Mouse (Mus musculus): ENCODE measurements around the gene Rab11fip2. TPM values are rescaled to one million over a fixed set of nuclear protein-coding genes. Genes with fewer than 3 reads are reported as not detected.

Rab11fip2 gene
- polyA plus RNA-seq, 3 experiments from 2014 or later: 3.0 to 6.1 (median 4.5) TPM

DNA sequence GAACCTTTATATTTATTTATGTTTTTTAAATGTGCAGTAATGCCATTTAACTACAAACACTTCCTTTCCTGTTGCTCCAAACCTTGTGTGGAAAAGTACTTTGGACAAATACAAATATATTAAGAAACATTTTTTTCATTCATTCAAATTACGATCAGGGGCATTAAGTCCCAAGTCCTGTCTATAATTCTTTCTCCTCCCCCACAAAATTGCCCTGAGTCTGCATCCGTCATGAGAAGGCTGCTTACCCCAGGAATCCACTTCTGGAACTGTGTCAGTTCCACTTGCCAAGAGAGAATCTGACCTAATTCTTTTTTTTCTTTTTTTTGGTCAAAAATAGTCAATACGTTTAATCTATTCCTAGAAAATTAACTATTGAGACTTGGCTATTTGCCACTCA, 90.4 kb downstream of the Rab11fip2 start:
- no peak for ATAC-seq

Measured in inflammation-experienced regulatory T-cells, adult 6 months (primary cell).